Mouse (Mus musculus) embryonic facial prominence, embryonic 10.5 days (tissue): ENCODE results near the gene Gm4756. TPM values are rescaled to one million over a fixed set of nuclear protein-coding genes. Genes with fewer than 3 reads are reported as not detected.
"Not testable (repeated sequence)": the region's sequence is repeated elsewhere in the genome, so short reads cannot be mapped to it uniquely, and the experiment has no call there.

Experiments used
- DNase-seq: peaks from one replicate; pipeline ENCODE4 v3.0.0-alpha.2; 2017; ENCODE audit warnings: low spot score
- H3K27ac ChIP-seq: fragments of 300-500 bp; sonication (generic); replicated peaks from 2 replicates; pipeline ENCODE4 v1.5.1; 2016; ENCODE audit warnings: mild to moderate bottlenecking
- H3K27me3 ChIP-seq: fragments of 300-500 bp; sonication (generic); replicated peaks from 2 replicates; pipeline ENCODE4 v1.6.1; 2016; ENCODE audit warnings: low read depth, mild to moderate bottlenecking; ENCODE audit not compliant: poor library complexity, severe bottlenecking
- H3K36me3 ChIP-seq: fragments of 300-500 bp; sonication (generic); replicated peaks from 2 replicates; pipeline ENCODE4 v1.6.1; 2016; ENCODE audit warnings: mild to moderate bottlenecking, moderate library complexity
- H3K4me1 ChIP-seq: fragments of 300-500 bp; sonication (generic); 2 replicates; pipeline ENCODE4 v1.6.1; 2016
- H3K4me3 ChIP-seq: fragments of 300-500 bp; sonication (generic); 2 replicates; pipeline ENCODE4 v1.5.1; 2016; ENCODE audit warnings: mild to moderate bottlenecking, moderate library complexity
- H3K9me3 ChIP-seq: fragments of 300-500 bp; sonication (generic); 2 replicates; pipeline ENCODE4 v1.6.1; 2016; ENCODE audit warnings: mild to moderate bottlenecking
- WGBS: fragments of 180-500 bp; shearing (Covaris S2); methylation state at CpG from one replicate; pipeline ENCODE4 v1.1.7; 2016; 5-methylcytosine and 5-hydroxymethylcytosine counted together
- polyA plus RNA-seq: library from polyadenylated mRNA; unstranded; fragments of >200 nt; fragmentation: Nextera tagmentation; extraction: Ambion mirVana; gene quantifications from 2 replicates; pipeline ENCODE4 v1.2.1, GENCODE M21; 2016

Gm4756 gene
- polyA plus RNA-seq = not detected in 2 replicates

- DNase-seq = no peak
- Histone ChIP-seq H3K4me3 (no peak within 1 kb of the TSS), H3K36me3 (no peaks in the 10 kb centered on the region), H3K27ac (no peak within 1 kb of the TSS), H3K4me1 (no peaks in the 10 kb centered on the region), H3K9me3 (no peaks in the 10 kb centered on the region), H3K27me3 (no peaks in the 10 kb centered on the region)
- WGBS = 80% methylated on average over 11 of the region's 11 CpGs
Measured at GRCm38 (mm10) chr12:72649611-72650330, at the start of gene Gm4756. Gm4756 (minus strand) TSS chr12:72649661.

- WGBS = 49% methylated on average over 9 of the region's 9 CpGs
- Histone ChIP-seq H3K27ac (no peak overlapping the region), H3K4me1 (peaks cover 1% of the 10 kb centered on the region; the same call in 1 of the 2 replicates), H3K36me3 (no peaks in the 10 kb centered on the region), H3K4me3 (no peak overlapping the region), H3K9me3 (no peaks in the 10 kb centered on the region), H3K27me3 (no peaks in the 10 kb centered on the region)
- DNase-seq = no peak
Measured at GRCm38 (mm10) chr12:72694901-72695463, 45.5 kb upstream of the Gm4756 start.

- no peaks in the 10 kb centered on the region for H3K36me3 ChIP-seq
- no peaks in the 10 kb centered on the region for H3K27me3 ChIP-seq
- no peaks in the 10 kb centered on the region for H3K4me1 ChIP-seq
- no peak overlapping the region for H3K27ac ChIP-seq
- DNase-seq = no peak
- WGBS = 81% methylated on average over 12 of the region's 12 CpGs
- H3K4me3 ChIP-seq = no peak overlapping the region
- no peaks in the 10 kb centered on the region for H3K9me3 ChIP-seq
Measured at GRCm38 (mm10) chr12:72694438-72694837, 45.0 kb upstream of the Gm4756 start.

GRCm38 (mm10) chr12:72693895-72694294, 44.4 kb upstream of the Gm4756 start:
- Histone ChIP-seq H3K4me3 (no peak overlapping the region), H3K36me3 (no peaks in the 10 kb centered on the region), H3K4me1 (no peaks in the 10 kb centered on the region), H3K27me3 (no peaks in the 10 kb centered on the region), H3K27ac (no peak overlapping the region), H3K9me3 (no peaks in the 10 kb centered on the region)
- DNase-seq = no peak
- 52% methylated on average over 6 of the region's 6 CpGs for WGBS

- H3K4me3 ChIP-seq, H3K9me3 ChIP-seq, H3K27me3 ChIP-seq, H3K36me3 ChIP-seq, H3K27ac ChIP-seq, DNase-seq, H3K4me1 ChIP-seq: not testable (repeated sequence)
- WGBS = 46% methylated on average over 2 of the region's 2 CpGs
Measured at GRCm38 (mm10) chr12:72688281-72688680, 38.8 kb upstream of the Gm4756 start.

GRCm38 (mm10) chr12:72687741-72688140, 38.3 kb upstream of the Gm4756 start:
- H3K27me3 ChIP-seq, DNase-seq: not testable (repeated sequence)
- WGBS = 24% methylated on average over 6 of the region's 6 CpGs

GRCm38 (mm10) chr12:72686566-72686965, 37.1 kb upstream of the Gm4756 start:
- WGBS = 79% methylated on average over 4 of the region's 4 CpGs
- H3K9me3 ChIP-seq, H3K4me3 ChIP-seq, H3K36me3 ChIP-seq, H3K27me3 ChIP-seq, H3K27ac ChIP-seq, H3K4me1 ChIP-seq, DNase-seq: not testable (repeated sequence)

More at GRCm38 (mm10) chr12:72687741-72688140, 38.3 kb upstream of the Gm4756 start:
- not testable (repeated sequence) for H3K27ac ChIP-seq, H3K4me1 ChIP-seq, H3K9me3 ChIP-seq, H3K4me3 ChIP-seq, H3K36me3 ChIP-seq

GRCm38 (mm10) chr12:72683612-72684011, 34.2 kb upstream of the Gm4756 start:
- Histone ChIP-seq H3K27ac (no peak overlapping the region), H3K4me1 (no peaks in the 10 kb centered on the region), H3K9me3 (no peaks in the 10 kb centered on the region), H3K36me3 (no peaks in the 10 kb centered on the region), H3K4me3 (no peak overlapping the region), H3K27me3 (no peaks in the 10 kb centered on the region)
- DNase-seq = no peak
- 94% methylated on average over 3 of the region's 3 CpGs for WGBS

- DNase-seq = no peak
- no peaks in the 10 kb centered on the region for H3K4me1 ChIP-seq
- no peaks in the 10 kb centered on the region for H3K9me3 ChIP-seq
- H3K27ac ChIP-seq = no peak overlapping the region
- whole genome bisulfite sequencing = 63% methylated on average over 8 of the region's 8 CpGs
- H3K36me3 ChIP-seq = no peaks in the 10 kb centered on the region
- no peaks in the 10 kb centered on the region for H3K27me3 ChIP-seq
- H3K4me3 ChIP-seq = no peak overlapping the region
Measured at GRCm38 (mm10) chr12:72682511-72683282, 33.2 kb upstream of the Gm4756 start.

GRCm38 (mm10) chr12:72681919-72682318, 32.5 kb upstream of the Gm4756 start:
- no peaks in the 10 kb centered on the region for H3K36me3 ChIP-seq
- H3K4me1 ChIP-seq = no peaks in the 10 kb centered on the region
- H3K27me3 ChIP-seq = no peaks in the 10 kb centered on the region
- H3K4me3 ChIP-seq = no peak overlapping the region
- no peak for DNase-seq
- WGBS = 94% methylated on average over 1 of the region's 1 CpGs
- H3K27ac ChIP-seq = no peak overlapping the region
- no peaks in the 10 kb centered on the region for H3K9me3 ChIP-seq

- H3K9me3 ChIP-seq = no peaks in the 10 kb centered on the region
- H3K27ac ChIP-seq = no peak overlapping the region
- 64% methylated on average over 3 of the region's 3 CpGs for WGBS
- H3K36me3 ChIP-seq = no peaks in the 10 kb centered on the region
- H3K4me1 ChIP-seq = no peaks in the 10 kb centered on the region
- no peak for DNase-seq
- H3K4me3 ChIP-seq = no peak overlapping the region
- H3K27me3 ChIP-seq = no peaks in the 10 kb centered on the region
Measured at GRCm38 (mm10) chr12:72679635-72680034, 30.2 kb upstream of the Gm4756 start.

GRCm38 (mm10) chr12:72674820-72675219, 25.4 kb upstream of the Gm4756 start:
- Histone ChIP-seq H3K27ac (no peak overlapping the region), H3K9me3 (no peaks in the 10 kb centered on the region), H3K27me3 (no peaks in the 10 kb centered on the region), H3K4me3 (no peak overlapping the region), H3K36me3 (no peaks in the 10 kb centered on the region), H3K4me1 (no peaks in the 10 kb centered on the region)
- DNase-seq = no peak
- WGBS = 72% methylated on average over 2 of the region's 2 CpGs
